Mouse (Mus musculus): Measurements from ENCODE around the gene Agpat1.
A peak's percentile ranks its signal among the peaks of the same experiment; 100 is the strongest.

The Agpat1 gene

GRCm38 (mm10) chr17:34604061-34604508 lies at the start of gene Agpat1:
TSS of gene Agpat1 (plus strand) at chr17:34604262.
- peak; percentile 100 for DNase-seq (ENCODE audit: low read depth, low spot score)

GRCm38 (mm10) chr17:34555483-34555882 lies 48.6 kb upstream of the Agpat1 start:
- peak; percentile 65 for DNase-seq (ENCODE audit: low read depth, low spot score)

GRCm38 (mm10) chr17:34556406-34556805 lies 47.7 kb upstream of the Agpat1 start:
- no peak for DNase-seq (ENCODE audit: low read depth, low spot score)

- DNase-seq (ENCODE audit: low read depth, low spot score): no peak
Observed at GRCm38 (mm10) chr17:34557411-34557810, 46.7 kb upstream of the Agpat1 start.

GRCm38 (mm10) chr17:34559116-34559515 lies 44.9 kb upstream of the Agpat1 start:
- no peak for DNase-seq (ENCODE audit: low read depth, low spot score)

- no peak for DNase-seq (ENCODE audit: low read depth, low spot score)
Observed at GRCm38 (mm10) chr17:34559895-34560294, 44.2 kb upstream of the Agpat1 start.

- DNase-seq (ENCODE audit: low read depth, low spot score): no peak
Observed at GRCm38 (mm10) chr17:34560438-34560837, 43.6 kb upstream of the Agpat1 start.

- DNase-seq (ENCODE audit: low read depth, low spot score): no peak
Observed at GRCm38 (mm10) chr17:34561200-34561599, 42.9 kb upstream of the Agpat1 start.

- DNase-seq (ENCODE audit: low read depth, low spot score): no peak
Observed at GRCm38 (mm10) chr17:34562595-34562994, 41.5 kb upstream of the Agpat1 start.

GRCm38 (mm10) chr17:34563354-34563753 lies 40.7 kb upstream of the Agpat1 start:
- no peak for DNase-seq (ENCODE audit: low read depth, low spot score)

- no peak for DNase-seq (ENCODE audit: low read depth, low spot score)
Observed at GRCm38 (mm10) chr17:34564003-34564421, 40.0 kb upstream of the Agpat1 start, which contains the start of gene Notch4. TSS of gene Notch4 (plus strand) at chr17:34564268.

- no peak for DNase-seq (ENCODE audit: low read depth, low spot score)
Observed at GRCm38 (mm10) chr17:34564796-34565195, 39.3 kb upstream of the Agpat1 start.

- DNase-seq (ENCODE audit: low read depth, low spot score): no peak
Observed at GRCm38 (mm10) chr17:34567311-34567710, 36.8 kb upstream of the Agpat1 start.

- no peak for DNase-seq (ENCODE audit: low read depth, low spot score)
Observed at GRCm38 (mm10) chr17:34568421-34568820, 35.6 kb upstream of the Agpat1 start.

GRCm38 (mm10) chr17:34569919-34570318 lies 34.1 kb upstream of the Agpat1 start:
- DNase-seq (ENCODE audit: low read depth, low spot score): no peak

- DNase-seq (ENCODE audit: low read depth, low spot score): no peak
Observed at GRCm38 (mm10) chr17:34571875-34572274, 32.2 kb upstream of the Agpat1 start.

- DNase-seq (ENCODE audit: low read depth, low spot score): no peak
Observed at GRCm38 (mm10) chr17:34572361-34572760, 31.7 kb upstream of the Agpat1 start.

GRCm38 (mm10) chr17:34576577-34576976 lies 27.5 kb upstream of the Agpat1 start:
- DNase-seq (ENCODE audit: low read depth, low spot score): no peak

- DNase-seq (ENCODE audit: low read depth, low spot score): no peak
Observed at GRCm38 (mm10) chr17:34578070-34578469, 26.0 kb upstream of the Agpat1 start.

GRCm38 (mm10) chr17:34582528-34582927 lies 21.5 kb upstream of the Agpat1 start:
- DNase-seq (ENCODE audit: low read depth, low spot score): no peak

- DNase-seq (ENCODE audit: low read depth, low spot score): no peak
Observed at GRCm38 (mm10) chr17:34583397-34583796, 20.7 kb upstream of the Agpat1 start.

- no peak for DNase-seq (ENCODE audit: low read depth, low spot score)
Observed at GRCm38 (mm10) chr17:34583819-34584218, 20.2 kb upstream of the Agpat1 start.

- no peak for DNase-seq (ENCODE audit: low read depth, low spot score)
Observed at GRCm38 (mm10) chr17:34585121-34585520, 18.9 kb upstream of the Agpat1 start.
